In genomic region chr17:15497882-15498752, GRCm38 (mm10) we compare ENCODE assay signal across 8 mouse cellular contexts. TPM values are rescaled to one million over a fixed set of nuclear protein-coding genes. Genes with fewer than 3 reads are reported as not detected.
DNase-seq lines count a peak whose midpoint lies in the region; ATAC-seq and TF ChIP-seq lines count a peak whose summit lies in the region.

No protein-coding gene starts in this region.

- peak overlapping the region; percentile 99 for H3K4me3 ChIP-seq in E14TG2a.4 (replicated peaks; ENCODE audit: low read length)
- H3K4me3 ChIP-seq in forebrain, embryonic 12.5 days (replicated peaks) = peak overlapping the region; percentile 96
- peak overlapping the region; percentile 85 for H3K4me3 ChIP-seq in liver, postnatal 0 days (ENCODE audit: low read depth, low read length)
- H3K4me3 ChIP-seq in neural tube, embryonic 14.5 days (ENCODE audit: low read depth, low read length) = peak overlapping the region; percentile 76

- no peaks in the 10 kb centered on the region for H3K27me3 ChIP-seq in E14TG2a.4 (ENCODE audit: insufficient read depth, low read length)
- H3K27me3 ChIP-seq in forebrain, embryonic 12.5 days = no peaks in the 10 kb centered on the region
- no peaks in the 10 kb centered on the region for H3K27me3 ChIP-seq in liver, postnatal 0 days (ENCODE audit: insufficient read depth, low read length)
- H3K27me3 ChIP-seq in neural tube, embryonic 14.5 days (ENCODE audit: control insufficient read depth, insufficient read depth, low read length) = no peaks in the 10 kb centered on the region

- peak; percentile 88 for DNase-seq in c-Kit-positive CD71-positive TER-119-positive erythroid progenitor cells, embryonic 14.5 days (ENCODE audit: low spot score)
- DNase-seq in heart, postnatal 10 days = peak; percentile 96 to 97
- DNase-seq in large intestine, adult 2 months (ENCODE audit: low read depth, low spot score) = peak; percentile 69
- DNase-seq in liver, postnatal 0 days = peak; percentile 95
- peak; percentile 97 for DNase-seq in testis, postnatal 10 days (ENCODE audit: low spot score)

- no peak for TF ChIP-seq CTCF in E14TG2a.4 (conservative IDR thresholded peaks at IDR 0.05; ENCODE audit: low read length)
- 0 out of 2 replicates have a peak, but pooled peaks have one; percentile 11 for TF ChIP-seq CTCF in liver, postnatal 0 days (IDR thresholded peaks at IDR 0.05; ENCODE audit: low read depth)

- peak; percentile 96 for ATAC-seq in forebrain, embryonic 12.5 days (ENCODE audit: low FRiP score)
- ATAC-seq in liver, postnatal 0 days = peak; percentile 91
- ATAC-seq in neural tube, embryonic 14.5 days (ENCODE audit: low read depth) = peak; percentile 94

- H3K36me3 ChIP-seq in E14TG2a.4 (ENCODE audit: insufficient read depth, low read length) = peaks cover 53% of the 10 kb centered on the region
- peaks cover 26% of the 10 kb centered on the region for H3K36me3 ChIP-seq in forebrain, embryonic 12.5 days (replicated peaks)
- H3K36me3 ChIP-seq in liver, postnatal 0 days (replicated peaks; ENCODE audit: insufficient read depth, low read length) = peaks cover 27% of the 10 kb centered on the region
- peaks cover 13% of the 10 kb centered on the region for H3K36me3 ChIP-seq in neural tube, embryonic 14.5 days (ENCODE audit: control insufficient read depth, insufficient read depth, low read length)

- peaks cover 55% of the 10 kb centered on the region for H3K4me1 ChIP-seq in E14TG2a.4 (replicated peaks; ENCODE audit: low read depth, low read length)
- H3K4me1 ChIP-seq in forebrain, embryonic 12.5 days = peaks cover 38% of the 10 kb centered on the region
- peaks cover 29% of the 10 kb centered on the region for H3K4me1 ChIP-seq in liver, postnatal 0 days (ENCODE audit: insufficient read depth)
- peaks cover 27% of the 10 kb centered on the region for H3K4me1 ChIP-seq in neural tube, embryonic 14.5 days (ENCODE audit: control insufficient read depth, insufficient read depth, low read length)

- peak overlapping the region; percentile 95 for H3K27ac ChIP-seq in forebrain, embryonic 12.5 days
- peak overlapping the region; percentile 93 for H3K27ac ChIP-seq in liver, postnatal 0 days (ENCODE audit: low read depth)
- H3K27ac ChIP-seq in neural tube, embryonic 14.5 days (ENCODE audit: low read depth, low read length) = peak overlapping the region; percentile 85

- peak overlapping the region; percentile 82 for H3K9ac ChIP-seq in forebrain, embryonic 12.5 days
- peak overlapping the region; percentile 84 for H3K9ac ChIP-seq in liver, postnatal 0 days (replicated peaks)
- H3K9ac ChIP-seq in neural tube, embryonic 14.5 days (replicated peaks; ENCODE audit: low read depth, low read length) = peak overlapping the region; percentile 68

- H3K9me3 ChIP-seq in E14TG2a.4 (ENCODE audit: low read length) = no peaks in the 10 kb centered on the region
- H3K9me3 ChIP-seq in forebrain, embryonic 12.5 days = no peaks in the 10 kb centered on the region
- no peaks in the 10 kb centered on the region for H3K9me3 ChIP-seq in liver, postnatal 0 days (ENCODE audit: low read length)
- H3K9me3 ChIP-seq in neural tube, embryonic 14.5 days (ENCODE audit: control insufficient read depth, low read length) = no peaks in the 10 kb centered on the region

- intact Hi-C loops in heart, postnatal 10 days (cut with DNase I) = no loop called here

- H3K4me2 ChIP-seq in forebrain, embryonic 12.5 days = peak overlapping the region; percentile 81
- H3K4me2 ChIP-seq in liver, postnatal 0 days (ENCODE audit: low read depth, low read length) = peak overlapping the region; percentile 94
- peak overlapping the region; percentile 78 for H3K4me2 ChIP-seq in neural tube, embryonic 14.5 days (ENCODE audit: low read depth, low read length)

- TF ChIP-seq EP300 in liver, postnatal 0 days (IDR thresholded peaks at IDR 0.05; ENCODE audit: low read depth) = no peak

- WGBS in forebrain, embryonic 12.5 days = under 1% methylated on average over 50 of the region's 50 CpGs
- whole genome bisulfite sequencing in large intestine, adult 2 months = under 1% methylated on average over 50 of the region's 50 CpGs
- WGBS in liver, postnatal 0 days (ENCODE audit: insufficient replicate concordance) = under 1% methylated on average over 50 of the region's 50 CpGs
- under 1% methylated on average over 50 of the region's 50 CpGs for WGBS in neural tube, embryonic 14.5 days

RNA-seq across cellular contexts. Expression of gene Psmb1, which starts 1.4 kb away (rescaled TPM):
- polyA plus RNA-seq in forebrain, embryonic 12.5 days (2016; fragmentation: Nextera tagmentation; extraction: Ambion mirVana) = 236 and 238 TPM in 2 replicates
- 100 to 1,000 TPM; 138 to 142 TPM for total RNA-seq in heart, postnatal 10 days (2021)
- polyA plus RNA-seq in large intestine, adult 2 months (2012; rRNA removed) = 154 and 162 TPM in 2 replicates
- polyA plus RNA-seq in liver, postnatal 0 days (2015; fragmentation: Nextera tagmentation; extraction: Ambion mirVana) = 133 and 134 TPM in 2 replicates
- 261 and 264 TPM in 2 replicates for polyA plus RNA-seq in neural tube, embryonic 14.5 days (2014; fragmentation: Nextera tagmentation; extraction: Ambion mirVana)

RNA-seq across cellular contexts. Expression of gene Tbp, which starts 1.6 kb away (rescaled TPM):
- 69.8 and 70.5 TPM in 2 replicates for polyA plus RNA-seq in forebrain, embryonic 12.5 days (2016; fragmentation: Nextera tagmentation; extraction: Ambion mirVana)
- 10 to 100 TPM; 11.6 to 16.9 TPM for total RNA-seq in heart, postnatal 10 days (2021)
- 14.0 and 25.4 TPM in 2 replicates for polyA plus RNA-seq in large intestine, adult 2 months (2012; rRNA removed)
- 12.2 and 12.3 TPM in 2 replicates for polyA plus RNA-seq in liver, postnatal 0 days (2015; fragmentation: Nextera tagmentation; extraction: Ambion mirVana)
- polyA plus RNA-seq in neural tube, embryonic 14.5 days (2014; fragmentation: Nextera tagmentation; extraction: Ambion mirVana) = 65.1 and 69.9 TPM in 2 replicates

RNA-seq across cellular contexts. Expression of gene Pdcd2, which starts 29.0 kb away (rescaled TPM):
- 54.9 and 65.1 TPM in 2 replicates for polyA plus RNA-seq in forebrain, embryonic 12.5 days (2016; fragmentation: Nextera tagmentation; extraction: Ambion mirVana)
- 10 to 100 TPM; 16.8 to 17.0 TPM for total RNA-seq in heart, postnatal 10 days (2021)
- polyA plus RNA-seq in large intestine, adult 2 months (2012; rRNA removed) = 15.5 and 17.5 TPM in 2 replicates
- polyA plus RNA-seq in liver, postnatal 0 days (2015; fragmentation: Nextera tagmentation; extraction: Ambion mirVana) = 25.4 and 28.5 TPM in 2 replicates
- polyA plus RNA-seq in neural tube, embryonic 14.5 days (2014; fragmentation: Nextera tagmentation; extraction: Ambion mirVana) = 68.2 and 78.1 TPM in 2 replicates

Comparison
In these comparisons a context has a peak if more than half of its experiments do, and no peak if none do; other contexts are left out.
1. Peak in every context shown above with its lines: DNase-seq, ATAC-seq, H3K4me3 ChIP-seq and H3K27ac ChIP-seq.